Mouse (Mus musculus) cerebellum, adult 9-11 months (tissue): ENCODE data around the gene Atp23.

Source experiments
- DNase-seq: peaks from one replicate; pipeline ENCODE4 v3.0.0; 2022

Atp23 gene

GRCm38 (mm10) chr10:126900821-126901487 lies at the start of gene Atp23:
Atp23 (minus strand) TSS chr10:126901355.
- DNase-seq, result peak; percentile 91

GRCm38 (mm10) chr10:126950572-126950971 lies 49.4 kb upstream of the Atp23 start:
- no peak for DNase-seq

GRCm38 (mm10) chr10:126949824-126950223 lies 48.7 kb upstream of the Atp23 start:
- DNase-seq, result no peak

- DNase-seq, result no peak
Observed at GRCm38 (mm10) chr10:126945531-126945930, 44.4 kb upstream of the Atp23 start.

- DNase-seq, result no peak
Observed at GRCm38 (mm10) chr10:126940949-126941348, 39.8 kb upstream of the Atp23 start.

GRCm38 (mm10) chr10:126935556-126936381 lies 34.6 kb upstream of the Atp23 start:
- DNase-seq, result no peak

- no peak for DNase-seq
Observed at GRCm38 (mm10) chr10:126935121-126935520, 34.0 kb upstream of the Atp23 start.

- no peak for DNase-seq
Observed at GRCm38 (mm10) chr10:126934561-126934960, 33.4 kb upstream of the Atp23 start.

- no peak for DNase-seq
Observed at GRCm38 (mm10) chr10:126931760-126932139, 30.6 kb upstream of the Atp23 start.

- no peak for DNase-seq
Observed at GRCm38 (mm10) chr10:126931123-126931759, 30.1 kb upstream of the Atp23 start.

- DNase-seq, result no peak
Observed at GRCm38 (mm10) chr10:126930270-126931121, 29.3 kb upstream of the Atp23 start.

- DNase-seq, result peak; percentile 51
Observed at GRCm38 (mm10) chr10:126929543-126929942, 28.4 kb upstream of the Atp23 start.

GRCm38 (mm10) chr10:126928819-126929206 lies 27.7 kb upstream of the Atp23 start:
- no peak for DNase-seq

GRCm38 (mm10) chr10:126928011-126928818 lies 27.1 kb upstream of the Atp23 start:
- peak; percentile 90 for DNase-seq

- DNase-seq, result peak; percentile 75
Observed at GRCm38 (mm10) chr10:126927101-126927961, 26.2 kb upstream of the Atp23 start.

GRCm38 (mm10) chr10:126925391-126925790 lies 24.2 kb upstream of the Atp23 start:
- peak; percentile 66 for DNase-seq

GRCm38 (mm10) chr10:126924087-126924486 lies 22.9 kb upstream of the Atp23 start:
- DNase-seq, result peak; percentile 81

GRCm38 (mm10) chr10:126920220-126920619 lies 19.1 kb upstream of the Atp23 start:
- DNase-seq, result no peak

- DNase-seq, result peak; percentile 90
Observed at GRCm38 (mm10) chr10:126919067-126919466, 17.9 kb upstream of the Atp23 start.

GRCm38 (mm10) chr10:126914288-126914687 lies 13.1 kb upstream of the Atp23 start:
- DNase-seq, result no peak

GRCm38 (mm10) chr10:126911479-126911878 lies 10.3 kb upstream of the Atp23 start:
- DNase-seq, result no peak
